Mouse (Mus musculus): ENCODE measurements at regions not wholly inside any gene's neighbourhood (a gene's known extent, or its start where the extent isn't known, plus 50 kb on each side); places are given as distances from the start of the nearest gene placed in this dataset.
"Not testable (repeated sequence)": the region's sequence is repeated elsewhere in the genome, so short reads cannot be mapped to it uniquely, and the experiment has no call there.

DNA sequence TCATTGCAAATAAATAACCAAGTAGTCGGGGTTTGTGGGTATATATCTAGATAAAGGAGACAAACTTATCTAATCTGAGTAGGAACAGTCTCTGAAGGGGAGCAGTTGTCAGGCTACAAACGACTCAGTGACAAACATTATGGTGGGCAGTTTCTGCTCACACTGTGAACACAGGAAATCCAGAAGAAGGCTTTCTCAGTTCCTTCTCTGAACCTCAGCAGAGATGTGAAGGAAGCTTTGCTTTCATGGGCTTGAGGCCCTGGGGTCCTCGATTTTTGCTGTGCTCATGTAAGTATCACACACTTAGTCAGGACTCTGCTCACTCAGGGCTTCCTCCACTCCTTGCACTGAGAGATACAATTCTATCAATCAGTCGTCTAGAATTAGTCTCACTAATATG lies 994.7 kb upstream of the Foxg1 start:
- no peak for DNase-seq (ENCODE audit: low spot score)

GRCm38 (mm10) chr12:48388192-48388812 lies 994.2 kb upstream of the Foxg1 start:
- no peak for DNase-seq (ENCODE audit: low spot score)

DNA sequence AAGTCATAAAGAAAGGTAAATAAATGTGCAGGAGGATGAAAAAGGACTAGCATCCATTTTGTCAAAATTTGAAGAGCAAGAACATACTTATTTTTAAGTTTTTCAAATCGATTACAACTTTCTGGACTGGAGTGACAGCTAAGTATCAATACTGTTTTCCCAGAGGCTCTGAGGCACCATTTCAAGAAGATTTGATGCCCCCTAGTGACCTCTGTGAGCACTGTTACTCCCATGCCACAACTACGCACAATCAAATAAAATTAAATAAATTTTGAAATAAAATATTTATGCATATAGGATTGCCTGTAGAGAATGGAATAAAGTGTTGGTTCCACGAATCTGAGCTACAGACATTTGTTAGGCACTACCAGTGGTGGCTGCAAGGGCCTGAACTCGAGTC lies 991.5 kb upstream of the Foxg1 start:
- DNase-seq (ENCODE audit: low spot score): peak; percentile 0

GRCm38 (mm10) chr12:48439333-48440046 lies 943.0 kb upstream of the Foxg1 start:
- no peak for DNase-seq (ENCODE audit: low spot score)

DNA sequence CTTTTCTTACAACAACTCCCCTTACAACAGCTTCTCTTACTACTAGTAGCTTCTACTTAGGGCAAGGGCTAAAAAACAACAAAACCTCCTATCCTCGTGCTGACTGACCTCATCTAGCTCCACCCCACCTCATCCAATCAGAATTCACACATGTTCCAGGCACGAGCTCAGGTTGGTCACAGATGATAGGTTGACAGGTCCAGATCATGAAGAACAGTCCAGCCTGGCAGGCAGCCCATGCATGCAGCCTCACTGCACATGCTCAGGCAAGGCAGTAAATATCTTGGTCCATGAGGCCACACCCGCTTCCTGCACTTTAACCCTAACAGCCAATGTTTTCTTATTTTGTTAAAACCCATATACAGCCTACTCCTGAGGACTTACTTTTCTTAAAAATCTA lies 933.7 kb upstream of the Foxg1 start:
- DNase-seq (ENCODE audit: low spot score): not testable (repeated sequence)

GRCm38 (mm10) chr12:48462392-48462791 lies 920.1 kb upstream of the Foxg1 start:
- no peak for DNase-seq (ENCODE audit: low spot score)

GRCm38 (mm10) chr12:48500735-48501134 lies 881.7 kb upstream of the Foxg1 start:
- DNase-seq (ENCODE audit: low spot score): no peak

DNA sequence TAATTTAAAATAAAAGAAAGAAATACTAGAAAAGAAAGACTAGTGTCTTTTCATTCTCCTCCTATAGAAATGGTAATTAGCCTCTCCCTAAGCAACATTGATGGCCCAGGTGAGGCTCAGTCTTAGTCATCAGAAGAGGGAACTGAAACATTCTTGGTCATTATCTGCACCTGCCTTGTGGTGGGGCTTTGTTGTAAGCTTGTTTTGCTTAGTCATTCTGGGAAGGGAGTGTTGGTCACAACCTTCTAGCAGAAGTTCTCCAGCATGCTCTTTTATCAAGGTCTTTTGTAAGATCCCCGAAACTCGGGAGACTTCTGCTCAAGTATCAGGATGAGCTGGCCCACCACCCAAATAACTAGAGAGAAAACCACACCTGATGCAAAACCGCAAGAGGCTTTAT lies 870.9 kb upstream of the Foxg1 start:
- no peak for DNase-seq (ENCODE audit: low spot score)

DNA sequence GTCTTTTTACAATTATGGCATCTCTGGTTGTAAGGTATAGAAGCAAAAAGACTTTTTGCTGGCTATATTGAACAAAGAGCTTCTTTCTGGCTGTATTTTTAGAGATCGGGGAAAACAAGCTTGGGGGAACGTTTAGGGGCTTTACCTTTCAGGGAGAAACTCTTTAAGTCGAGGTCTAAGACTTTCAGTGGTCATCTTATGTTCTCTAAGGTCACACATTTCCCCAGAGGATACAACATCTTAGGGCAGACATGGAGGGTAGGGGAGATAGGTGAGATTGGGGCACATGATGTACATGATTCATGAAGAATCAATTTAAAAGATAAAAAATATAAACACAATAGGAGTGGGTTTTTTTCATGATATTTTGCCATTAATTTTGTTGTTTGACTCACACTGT lies 870.2 kb upstream of the Foxg1 start:
- DNase-seq (ENCODE audit: low spot score): no peak

DNA sequence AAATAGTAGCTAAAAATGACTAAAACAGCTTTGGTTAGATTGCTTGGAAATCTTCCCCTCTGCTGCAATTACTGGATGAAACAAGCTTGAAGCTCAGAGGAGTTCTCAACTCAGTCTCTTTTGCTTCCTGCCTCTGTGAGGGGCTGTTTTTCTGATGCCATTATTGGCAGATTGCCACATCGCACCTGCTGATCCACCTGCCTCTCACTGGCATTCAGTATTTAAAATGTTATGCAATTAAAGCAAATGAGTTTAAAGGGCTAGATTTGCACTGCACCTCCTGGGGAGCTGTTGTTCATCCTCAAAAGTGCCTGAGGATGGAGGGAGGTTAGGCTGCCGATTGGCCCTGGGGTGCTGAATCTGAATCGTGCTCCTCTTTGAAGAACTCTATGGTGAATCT lies 860.5 kb upstream of the Foxg1 start:
- DNase-seq (ENCODE audit: low spot score): no peak

DNA sequence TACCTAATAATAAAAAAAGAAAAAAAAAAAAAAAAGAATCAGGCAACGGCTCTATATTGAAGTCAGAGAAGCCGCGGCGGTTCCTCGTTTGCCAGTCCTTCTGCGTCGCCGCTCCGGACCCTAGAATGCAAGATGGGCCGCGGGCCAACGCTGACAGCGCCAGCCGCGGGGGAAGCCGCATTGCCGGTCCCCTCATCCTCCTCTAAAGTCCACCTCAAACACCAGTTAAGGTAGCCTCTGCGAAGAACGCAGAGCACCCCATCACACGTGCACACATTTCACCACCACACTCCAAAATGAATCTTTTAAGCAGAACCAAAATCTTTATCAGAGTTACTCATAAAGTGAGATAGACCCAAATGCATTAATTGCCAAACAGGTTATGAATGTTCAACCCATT lies 822.8 kb upstream of the Foxg1 start:
- not testable (repeated sequence) for DNase-seq (ENCODE audit: low spot score)

GRCm38 (mm10) chr12:48604401-48605197 lies 777.9 kb upstream of the Foxg1 start:
- no peak for DNase-seq (ENCODE audit: low spot score)

GRCm38 (mm10) chr12:48605423-48605822 lies 777.0 kb upstream of the Foxg1 start:
- no peak for DNase-seq (ENCODE audit: low spot score)

- DNase-seq (ENCODE audit: low spot score): no peak
Measured at GRCm38 (mm10) chr12:48609391-48609790, 773.1 kb upstream of the Foxg1 start.

DNA sequence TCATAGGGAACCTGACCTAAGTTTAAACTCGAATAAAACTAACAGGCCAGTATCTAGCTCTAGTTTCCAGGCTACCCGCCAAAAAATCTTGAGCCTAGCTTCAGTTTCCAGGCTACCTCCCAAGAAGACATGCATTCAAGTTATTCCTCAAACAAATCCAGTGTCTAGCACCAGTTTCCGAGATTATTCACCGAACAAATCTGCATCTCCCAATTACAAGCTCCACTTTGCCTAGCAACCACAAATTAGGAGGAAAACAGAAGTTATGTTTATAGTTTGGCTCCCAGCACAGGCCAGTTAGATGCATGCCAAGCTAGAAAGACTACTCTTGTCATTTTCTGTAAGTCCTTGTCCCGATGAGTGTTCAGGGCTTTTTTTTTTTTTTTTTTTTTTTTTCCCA lies 770.4 kb upstream of the Foxg1 start:
- DNase-seq (ENCODE audit: low spot score): no peak

- no peak for DNase-seq (ENCODE audit: low spot score)
Measured at GRCm38 (mm10) chr12:48616337-48616736, 766.1 kb upstream of the Foxg1 start.

DNA sequence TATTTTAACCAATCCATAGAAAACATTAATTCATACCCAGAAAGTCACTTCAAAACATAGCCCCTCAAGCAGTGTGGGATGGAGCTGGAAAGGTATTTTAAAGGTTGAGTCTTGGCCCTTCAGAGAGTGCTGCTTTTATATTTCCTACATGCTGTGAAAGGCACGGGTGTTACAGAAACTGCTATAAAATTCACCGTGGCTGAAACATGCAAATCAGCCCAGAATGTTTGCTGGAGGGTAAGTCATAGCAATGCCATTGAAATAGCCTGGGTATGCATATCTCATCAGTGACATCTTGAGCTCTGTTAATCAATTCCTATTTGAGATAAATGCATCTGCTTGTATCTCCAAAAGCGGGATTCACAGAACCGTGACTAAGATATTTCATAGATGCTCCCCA lies 748.9 kb upstream of the Foxg1 start:
- no peak for DNase-seq (ENCODE audit: low spot score)

GRCm38 (mm10) chr12:48634671-48635241 lies 747.7 kb upstream of the Foxg1 start:
- DNase-seq (ENCODE audit: low spot score): no peak

GRCm38 (mm10) chr12:48641974-48642373 lies 740.5 kb upstream of the Foxg1 start:
- DNase-seq (ENCODE audit: low spot score): no peak

DNA sequence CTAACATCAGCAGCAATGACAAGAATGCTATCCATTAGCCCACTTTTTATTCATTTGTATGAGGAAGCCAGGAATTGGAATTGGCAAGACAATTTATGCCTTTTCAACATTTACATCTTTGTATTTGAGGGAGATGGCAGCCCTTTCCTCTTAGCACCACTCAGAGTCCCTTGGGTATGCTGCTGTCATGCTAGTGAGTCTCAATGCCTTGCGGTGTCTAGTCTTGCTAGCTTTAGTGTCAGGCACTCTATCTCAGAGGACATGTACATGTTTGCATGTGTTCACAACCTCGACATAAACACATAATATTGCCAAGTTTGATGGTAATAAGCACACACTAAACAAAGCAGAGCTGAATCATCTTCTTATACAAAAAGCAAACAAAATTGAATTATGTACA lies 737.3 kb upstream of the Foxg1 start:
- no peak for DNase-seq (ENCODE audit: low spot score)

DNA sequence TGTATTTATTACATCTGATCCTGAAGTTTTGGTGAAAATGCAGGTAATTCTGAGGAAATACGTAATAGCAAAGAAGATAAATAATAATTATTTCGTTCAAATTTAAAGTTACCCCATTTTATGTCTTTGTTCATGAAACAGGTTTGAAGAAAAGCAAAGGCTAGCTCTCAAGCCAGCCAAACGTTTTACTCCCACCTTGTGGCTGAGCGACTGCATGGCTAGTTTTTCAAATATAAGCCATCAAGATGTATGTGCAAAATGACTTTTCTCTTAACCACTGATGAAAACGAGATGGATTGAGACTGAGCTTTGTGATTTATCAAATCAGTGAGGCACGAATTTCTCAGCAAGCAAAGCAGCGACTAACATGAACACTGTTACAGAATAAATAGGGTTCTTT lies 736.5 kb upstream of the Foxg1 start:
- DNase-seq (ENCODE audit: low spot score): no peak

GRCm38 (mm10) chr12:48675176-48675575 lies 707.3 kb upstream of the Foxg1 start:
- no peak for DNase-seq (ENCODE audit: low spot score)

DNA sequence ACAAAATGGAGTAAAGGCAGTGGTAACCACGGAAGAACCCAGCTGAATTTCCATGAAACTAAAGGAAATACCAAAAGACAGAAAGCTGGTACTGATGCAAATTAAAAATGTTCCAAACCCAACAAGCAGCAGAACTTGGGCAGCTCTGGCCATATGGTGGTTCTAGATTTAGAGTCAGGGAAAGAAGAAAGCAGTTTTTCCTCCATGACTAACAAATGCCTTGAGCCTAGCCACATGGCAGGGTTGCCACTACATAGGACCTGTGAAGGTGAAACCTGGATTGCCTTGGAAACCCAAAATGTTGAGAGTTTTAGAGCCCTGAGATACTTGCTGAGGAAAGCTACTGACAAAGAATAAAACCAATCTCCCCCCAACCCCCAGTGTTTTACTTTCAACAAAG lies 701.5 kb upstream of the Foxg1 start:
- no peak for DNase-seq (ENCODE audit: low spot score)

Data from ovary, postnatal 14 days (tissue).